Mouse (Mus musculus): ENCODE measurements around the gene Bod1. TPM values are rescaled to one million over a fixed set of nuclear protein-coding genes. Genes with fewer than 3 reads are reported as not detected.

Gene Bod1
- total RNA-seq, 2 experiments from 2014 or later, result 1.9 to 3.2 TPM

DNA sequence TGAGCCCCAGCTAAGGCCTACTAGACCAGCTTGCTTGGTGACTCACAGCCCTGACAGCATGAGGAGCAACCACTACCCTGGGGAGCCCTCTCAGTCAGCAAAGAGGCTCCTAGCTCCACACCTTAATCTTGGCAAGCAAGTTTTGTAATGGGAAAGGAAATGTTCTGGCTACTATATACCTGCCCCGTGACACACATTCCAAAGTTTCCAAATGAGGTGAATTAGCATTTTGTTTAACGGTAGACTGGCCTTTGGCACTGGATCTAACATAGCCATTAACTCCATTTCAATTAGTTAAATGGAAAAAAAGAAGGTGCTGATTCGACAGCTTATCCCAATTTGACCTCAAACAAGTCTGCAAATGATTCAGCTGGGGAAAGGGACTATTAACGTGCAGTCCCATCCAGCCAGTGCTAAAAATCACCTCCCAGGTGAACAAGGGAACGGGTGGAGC, 1.2 kb downstream of the Bod1 start:
- ATAC-seq (replicated peaks; ENCODE audit: low FRiP score, poor library complexity, severe bottlenecking), result no peak

DNA sequence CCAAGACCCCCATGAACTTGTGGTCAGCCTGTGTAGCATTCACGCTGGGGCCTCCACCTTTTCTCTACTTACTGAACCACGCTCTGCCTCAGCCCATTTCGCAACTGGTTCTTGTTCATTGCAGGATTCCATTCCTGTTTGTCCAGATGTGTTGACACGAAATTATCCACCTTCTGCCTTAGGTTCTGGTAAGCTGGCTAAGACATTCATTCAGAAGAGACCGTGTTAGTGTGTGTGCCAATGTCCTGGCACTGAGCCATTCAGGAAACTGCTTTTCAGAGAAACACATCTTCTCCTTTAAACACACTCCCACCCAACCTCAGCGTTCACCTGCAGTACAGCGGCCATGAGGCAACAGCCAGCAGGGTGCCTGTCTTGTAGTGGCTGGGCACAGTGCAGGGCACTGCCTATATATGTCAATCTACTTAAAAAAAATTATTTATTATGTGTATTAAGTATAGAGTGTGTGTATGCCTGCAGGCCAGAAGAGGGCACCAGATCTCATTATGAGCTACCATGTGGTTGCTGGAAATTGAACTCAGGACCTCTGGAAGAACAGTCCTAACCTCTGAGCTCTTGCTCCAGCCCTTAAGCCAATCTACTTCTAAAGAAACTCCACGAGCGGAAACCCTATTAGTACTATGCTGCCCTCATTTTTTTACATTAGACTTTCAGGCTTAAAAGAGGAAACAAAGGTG, 2.4 kb downstream of the Bod1 start:
- ATAC-seq (replicated peaks; ENCODE audit: low FRiP score, poor library complexity, severe bottlenecking), result 0 out of 2 replicates have a peak, but pooled peaks have one; percentile 14

DNA sequence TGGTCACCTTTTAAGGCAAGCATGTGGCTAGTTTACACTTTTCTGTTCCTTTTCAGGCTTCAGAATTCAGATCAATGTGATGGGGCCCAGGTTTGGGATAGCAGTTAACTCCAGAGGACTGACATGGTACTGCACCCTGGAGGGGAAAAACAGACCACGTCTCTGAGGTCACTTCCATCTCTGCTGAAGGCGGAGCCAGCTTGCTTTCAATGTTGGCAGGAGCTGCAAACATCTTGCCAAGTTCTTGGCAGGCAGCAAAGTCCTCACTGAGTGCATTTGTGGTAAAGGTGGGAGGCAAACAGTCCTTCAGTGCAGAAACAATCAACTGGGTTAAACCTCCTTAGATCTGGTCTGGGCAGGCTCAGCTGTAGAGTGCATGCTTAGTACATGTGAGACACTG, 7.5 kb downstream of the Bod1 start:
- no peak for ATAC-seq (replicated peaks; ENCODE audit: low FRiP score, poor library complexity, severe bottlenecking)

DNA sequence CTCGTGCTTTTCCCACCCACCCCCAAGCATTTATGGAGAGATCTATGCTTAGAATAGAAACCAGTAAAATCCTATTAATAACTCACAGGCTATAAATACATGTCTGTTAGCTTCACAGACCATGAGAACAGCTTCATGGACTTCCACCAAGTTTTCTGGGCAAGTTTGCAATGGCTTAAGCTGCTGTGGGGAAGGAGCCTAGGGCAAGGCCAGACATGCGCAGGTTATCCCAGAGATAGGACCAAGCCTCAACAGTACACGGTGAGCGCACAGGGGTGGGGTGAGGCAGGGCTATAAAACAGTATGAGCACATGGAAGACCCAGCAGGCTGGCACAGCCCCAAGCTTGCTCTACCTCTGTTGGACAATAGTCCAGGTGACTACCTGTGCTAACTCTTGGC, 8.2 kb downstream of the Bod1 start:
- no peak for ATAC-seq (replicated peaks; ENCODE audit: low FRiP score, poor library complexity, severe bottlenecking)

DNA sequence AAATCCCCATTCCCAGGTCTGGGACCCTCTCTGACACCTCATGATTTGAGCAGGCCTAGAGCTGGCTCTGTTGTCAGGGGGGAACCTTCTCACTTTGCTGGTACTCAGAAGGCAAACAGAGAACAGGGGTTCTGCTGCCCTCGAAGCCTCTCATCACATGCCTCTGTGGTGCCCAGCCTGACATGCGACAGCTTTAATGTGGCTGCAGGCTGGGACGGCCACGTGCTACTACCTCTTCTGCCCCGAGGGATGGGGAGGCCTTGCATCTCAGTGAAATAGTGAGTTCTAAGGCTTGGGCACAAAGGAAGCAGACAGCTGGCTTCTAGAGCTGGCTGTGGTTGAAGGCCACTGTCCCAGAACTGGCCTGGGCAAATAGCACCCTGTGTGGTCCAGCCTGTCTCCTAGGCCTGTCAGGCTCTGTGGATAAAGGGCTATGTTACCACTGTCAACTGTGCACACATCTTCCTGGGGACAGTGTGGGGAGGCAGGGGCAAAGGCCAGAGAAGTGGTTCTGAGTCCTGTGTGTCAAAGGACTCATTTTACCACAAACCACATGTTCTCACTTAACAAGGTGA, 8.7 kb downstream of the Bod1 start:
- ATAC-seq (replicated peaks; ENCODE audit: low FRiP score, poor library complexity, severe bottlenecking), result no peak

DNA sequence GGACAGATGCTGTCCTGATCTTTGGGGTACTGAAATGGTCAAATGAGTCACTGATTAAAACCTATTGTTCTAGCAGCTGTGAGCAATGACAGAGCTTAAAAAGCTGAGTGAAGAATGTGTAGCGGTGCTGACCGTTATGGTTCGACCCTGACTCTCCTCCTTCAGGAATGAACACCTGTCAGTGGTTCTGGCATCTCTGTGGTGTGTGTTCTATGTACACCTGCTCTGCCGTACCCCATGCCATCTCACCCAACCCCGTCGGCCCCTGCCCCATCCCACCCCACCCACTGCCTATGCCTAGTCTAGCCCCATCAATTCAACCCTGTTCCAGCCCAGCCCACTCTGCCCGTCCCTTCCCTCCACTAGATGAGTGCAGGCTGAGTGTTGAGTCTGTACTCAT, 9.5 kb downstream of the Bod1 start:
- no peak for ATAC-seq (replicated peaks; ENCODE audit: low FRiP score, poor library complexity, severe bottlenecking)

DNA sequence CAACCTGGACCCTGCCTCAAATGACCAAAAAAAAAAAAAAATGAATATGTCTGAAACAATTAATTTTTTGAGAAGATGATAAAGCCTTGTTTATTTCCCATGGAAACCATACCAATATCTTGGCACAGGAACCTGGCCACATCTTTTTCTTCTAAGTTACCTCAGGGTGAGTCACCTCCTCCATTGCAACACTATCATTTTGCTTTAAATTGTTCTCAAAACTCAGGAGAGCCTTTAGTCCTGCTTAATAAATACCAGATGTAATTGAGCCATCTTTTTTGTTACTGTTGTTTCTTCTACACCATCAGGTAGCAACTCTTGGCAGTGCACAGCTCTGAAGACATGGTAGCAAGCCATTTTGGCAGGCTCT, 13.9 kb downstream of the Bod1 start:
- no peak for ATAC-seq (replicated peaks; ENCODE audit: low FRiP score, poor library complexity, severe bottlenecking)

DNA sequence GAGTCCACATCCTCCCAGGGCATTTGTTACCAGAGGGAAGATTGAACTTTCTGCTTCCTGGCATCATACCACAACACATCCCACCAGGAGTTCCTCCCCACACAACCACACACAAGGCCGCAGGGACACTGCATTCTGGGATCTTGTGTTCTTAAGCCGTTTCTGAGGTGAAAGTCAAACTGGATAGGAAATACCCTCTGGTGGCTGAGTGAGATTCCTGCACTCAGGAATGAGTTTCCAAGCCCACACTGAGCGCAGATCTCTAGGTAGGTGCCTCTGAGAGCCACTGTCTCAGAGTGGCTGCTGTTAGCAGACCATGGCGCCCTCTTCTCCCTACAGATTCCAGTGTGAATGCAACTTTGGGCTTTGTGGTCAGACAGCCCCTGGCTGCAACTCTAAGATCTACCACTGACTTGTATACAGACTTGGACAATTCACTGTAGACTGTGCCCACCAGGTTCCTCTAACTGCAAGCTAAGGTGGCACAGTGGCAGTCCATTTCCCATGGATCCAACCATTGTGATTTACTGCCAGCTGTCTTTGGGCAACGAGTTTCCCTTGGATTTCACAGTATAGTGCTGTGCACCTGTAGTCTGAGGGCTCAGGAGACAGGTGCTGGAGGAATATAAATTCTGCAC, 14.4 kb downstream of the Bod1 start:
- no peak for ATAC-seq (replicated peaks; ENCODE audit: low FRiP score, poor library complexity, severe bottlenecking)

DNA sequence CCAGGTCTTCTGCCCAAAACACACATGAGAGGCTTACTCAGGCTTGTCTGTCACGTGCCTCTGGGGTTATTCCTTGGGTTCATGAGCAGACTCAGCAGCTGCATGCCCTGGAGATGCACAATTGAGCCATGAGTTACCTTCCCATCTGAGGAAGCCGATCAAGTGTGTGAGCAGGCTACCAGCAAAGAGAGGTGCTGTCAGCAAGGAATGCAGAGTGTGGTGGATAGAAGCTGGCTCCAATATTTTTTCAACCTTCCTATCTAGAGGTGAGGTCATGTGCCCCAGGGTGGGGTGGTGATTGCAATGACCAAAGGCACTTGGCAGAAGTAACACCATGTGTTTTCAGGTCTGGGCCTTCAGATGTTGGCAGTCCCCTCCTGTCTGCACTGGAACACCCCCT, 22.2 kb downstream of the Bod1 start:
- peak; percentile 35; the same call in 1 of the 2 replicates for ATAC-seq (replicated peaks; ENCODE audit: low FRiP score, poor library complexity, severe bottlenecking)

DNA sequence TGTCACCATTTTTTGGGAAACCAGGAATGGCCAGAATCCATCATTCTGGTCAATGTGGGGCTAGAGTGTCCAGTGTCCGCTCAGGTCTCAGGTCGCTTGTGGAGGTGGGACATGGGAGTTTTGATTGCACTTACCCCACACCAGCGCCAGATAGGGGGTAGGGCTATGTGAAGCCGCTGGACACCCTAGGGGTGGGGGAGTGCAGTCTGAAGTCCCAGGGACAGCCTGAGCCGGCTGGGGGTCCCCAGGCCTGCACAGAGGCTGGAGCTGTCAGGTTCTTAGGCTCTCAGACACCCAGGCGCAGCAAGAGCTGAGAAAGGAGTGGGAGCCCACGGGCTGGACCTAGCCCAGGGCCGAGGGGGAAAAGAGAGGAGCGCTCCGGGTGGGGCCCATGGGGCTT, 24.4 kb downstream of the Bod1 start:
- ATAC-seq (replicated peaks; ENCODE audit: low FRiP score, poor library complexity, severe bottlenecking), result no peak

DNA sequence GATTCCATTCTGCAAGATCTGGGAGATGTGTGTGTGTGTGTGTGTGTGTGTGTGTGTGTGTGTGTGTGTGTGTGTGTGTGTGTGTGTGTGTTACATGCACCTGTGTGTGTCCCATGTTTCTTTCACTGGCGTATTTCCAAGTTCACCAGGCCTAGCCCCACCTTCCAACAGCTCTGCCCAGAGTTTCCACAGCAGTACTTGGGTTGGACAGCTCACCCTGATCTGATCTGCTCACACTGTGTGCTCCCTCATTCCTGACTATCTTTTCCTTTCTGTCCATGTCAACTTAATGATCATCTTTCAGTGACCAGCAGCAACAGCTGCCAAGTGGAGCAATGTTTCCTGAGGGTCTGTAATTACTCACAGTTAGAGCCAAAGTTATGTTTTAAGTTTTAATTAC, 25.1 kb downstream of the Bod1 start:
- no peak for ATAC-seq (replicated peaks; ENCODE audit: low FRiP score, poor library complexity, severe bottlenecking)

DNA sequence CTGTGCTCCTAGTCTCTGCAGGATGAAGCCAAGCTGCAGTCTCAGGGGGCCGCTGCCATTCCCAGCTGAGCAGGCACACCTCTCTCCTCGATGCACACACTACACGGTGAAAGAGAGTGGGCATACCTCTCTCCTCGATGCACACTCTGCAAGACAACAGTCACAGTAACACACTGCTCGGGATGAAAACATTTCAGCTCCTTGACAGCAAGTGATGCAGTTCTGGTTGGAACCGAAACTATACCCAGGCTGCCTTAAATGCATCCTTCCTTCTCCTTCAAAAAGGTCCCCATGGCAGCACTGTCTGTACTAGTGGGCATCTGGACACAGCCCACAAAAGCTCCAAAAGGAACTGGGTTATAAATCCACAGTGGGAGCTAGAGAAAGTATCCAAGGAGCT, 28.6 kb downstream of the Bod1 start:
- ATAC-seq (replicated peaks; ENCODE audit: low FRiP score, poor library complexity, severe bottlenecking), result no peak

DNA sequence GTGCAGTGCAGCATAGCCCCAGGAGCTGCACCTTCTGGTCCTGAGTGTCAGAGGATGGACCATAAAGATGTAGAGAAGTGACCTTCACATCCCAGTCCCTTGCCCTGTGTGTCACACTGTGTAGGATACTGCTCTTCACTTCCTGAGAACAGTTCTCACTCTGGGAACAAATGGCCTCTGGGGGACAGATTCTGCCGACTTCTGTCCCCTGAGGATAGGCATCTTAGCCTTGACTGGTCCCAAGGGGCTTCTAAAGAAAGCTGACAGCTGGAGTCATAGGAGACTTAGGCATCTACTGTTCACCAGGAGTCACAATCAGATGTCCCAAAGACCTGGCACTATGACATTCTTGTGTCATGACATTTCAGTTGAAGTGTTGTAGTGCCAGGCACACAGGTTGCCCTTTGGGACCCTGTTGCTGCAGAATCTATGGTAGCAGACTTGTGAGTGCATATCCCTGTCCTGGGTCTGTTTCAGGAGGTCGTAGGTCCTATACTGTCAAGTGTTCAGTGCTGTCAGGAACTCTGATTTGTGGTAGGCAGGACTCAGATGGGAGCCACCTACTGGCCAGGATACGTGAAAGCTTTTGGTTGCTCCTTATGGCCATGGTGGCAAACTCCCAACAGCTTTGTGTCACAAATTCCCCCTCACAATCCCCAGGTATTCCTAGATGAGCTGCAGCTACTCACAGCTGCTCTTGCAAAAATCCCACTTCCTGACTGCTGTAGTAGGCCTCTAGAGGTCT, 30.4 kb downstream of the Bod1 start:
- ATAC-seq (replicated peaks; ENCODE audit: low FRiP score, poor library complexity, severe bottlenecking), result 0 out of 2 replicates have a peak, but pooled peaks have one; percentile 36

DNA sequence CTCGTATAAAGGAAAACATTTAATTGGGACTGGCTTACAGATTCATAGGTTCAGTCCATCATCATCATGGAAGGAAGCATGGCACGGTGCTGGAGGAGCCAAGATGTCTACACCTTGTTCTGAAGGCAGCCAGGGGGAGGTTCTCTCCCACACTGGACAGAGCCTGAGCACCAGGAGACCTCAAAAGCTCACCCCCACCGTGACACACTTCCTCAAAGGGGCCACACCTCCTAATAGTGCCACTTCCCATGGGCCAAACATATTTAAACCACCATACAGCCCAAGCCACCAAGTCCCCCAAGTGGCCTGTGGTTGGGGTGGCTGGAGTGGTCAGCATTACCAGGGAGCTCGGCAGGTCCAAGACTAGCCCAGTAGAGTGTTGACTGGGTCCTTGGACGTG, 31.5 kb downstream of the Bod1 start:
- no peak for ATAC-seq (replicated peaks; ENCODE audit: low FRiP score, poor library complexity, severe bottlenecking)

DNA sequence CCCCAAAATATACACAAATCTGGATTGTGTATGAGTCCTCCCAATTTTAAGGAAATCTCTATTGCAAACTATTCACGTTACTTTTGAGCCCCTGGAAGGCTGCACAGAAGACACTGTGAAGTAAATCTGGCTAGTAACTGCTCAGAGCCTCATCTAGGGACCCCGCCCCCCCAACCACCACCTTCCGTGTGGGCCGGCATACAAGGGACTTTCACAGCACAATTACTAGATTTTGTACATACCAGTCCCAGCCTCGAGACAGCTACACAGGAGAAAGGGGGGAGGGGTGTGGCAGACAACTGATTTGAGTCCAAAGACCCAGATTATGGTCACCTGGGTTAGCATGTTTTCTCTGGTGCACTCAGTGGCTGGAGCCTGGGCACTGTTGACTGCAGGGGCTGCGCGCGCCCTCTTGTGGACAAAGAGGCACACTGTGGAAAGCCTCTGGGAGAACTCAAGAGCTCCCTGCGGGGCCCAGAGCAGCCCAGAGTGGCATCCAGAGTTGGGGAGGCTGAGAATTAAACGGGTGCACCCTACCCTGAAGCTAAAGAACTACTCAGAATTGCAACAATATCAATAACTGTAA, 33.8 kb downstream of the Bod1 start:
- ATAC-seq (replicated peaks; ENCODE audit: low FRiP score, poor library complexity, severe bottlenecking), result peak; percentile 83

DNA sequence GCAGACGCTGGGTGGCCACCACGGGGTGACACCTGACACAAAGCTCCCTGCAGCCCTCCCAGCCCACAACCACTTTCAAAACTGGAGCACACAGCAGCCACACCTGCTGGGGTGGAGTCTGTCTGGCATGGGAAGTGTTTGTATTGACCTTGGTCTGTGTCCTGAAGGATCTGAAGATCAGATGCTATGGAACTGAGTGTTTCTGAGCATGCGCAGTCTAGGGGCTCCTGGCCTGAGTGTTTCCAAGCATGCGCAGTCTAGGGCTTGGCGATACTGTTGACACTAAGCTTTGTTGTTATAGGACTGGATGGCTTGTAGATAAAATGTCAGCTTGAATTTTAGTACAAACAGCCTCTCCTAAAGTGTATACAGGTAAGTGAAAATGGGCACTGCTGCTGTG, 43.0 kb downstream of the Bod1 start:
- no peak for ATAC-seq (replicated peaks; ENCODE audit: low FRiP score, poor library complexity, severe bottlenecking)

DNA sequence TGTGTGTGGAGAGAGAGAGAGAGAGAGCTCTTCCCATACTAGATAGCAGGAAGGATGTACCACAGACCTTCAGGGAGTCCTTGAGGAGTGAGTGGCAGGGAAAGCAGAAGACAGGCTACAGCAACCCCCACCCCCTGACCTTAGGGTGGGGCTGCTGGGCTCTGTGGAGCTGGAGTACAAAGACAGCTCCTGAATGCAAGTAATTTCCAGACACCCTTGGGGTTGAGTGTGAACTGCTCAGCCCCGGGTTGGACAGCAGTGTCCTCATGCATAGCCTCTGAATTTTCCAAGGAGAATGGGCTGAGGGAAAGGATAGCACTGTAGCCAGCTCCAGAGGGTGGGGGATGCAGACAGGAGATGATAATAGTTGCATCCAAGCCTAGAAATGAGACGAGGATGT, 50.9 kb downstream of the Bod1 start:
- ATAC-seq (replicated peaks; ENCODE audit: low FRiP score, poor library complexity, severe bottlenecking), result no peak

DNA sequence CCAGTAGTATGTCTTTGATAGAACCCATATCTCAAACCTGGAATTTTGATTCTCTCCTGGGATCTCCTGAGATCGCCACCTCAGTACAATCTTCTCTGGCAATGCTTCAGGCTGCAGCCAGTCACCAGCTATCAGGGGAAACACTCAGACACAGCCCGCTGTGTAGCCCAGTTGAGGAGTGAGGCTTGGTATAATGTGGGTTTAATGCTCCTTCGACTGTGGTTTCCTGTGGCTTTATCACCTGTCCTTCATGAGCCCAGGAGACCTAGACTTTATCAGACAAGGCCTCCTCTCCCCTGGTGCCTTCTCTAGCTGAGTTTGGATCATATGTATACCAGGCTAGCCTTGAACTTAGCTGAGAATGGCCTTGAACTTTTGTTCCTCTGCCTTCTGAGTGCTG, 53.9 kb downstream of the Bod1 start:
- no peak for ATAC-seq (replicated peaks; ENCODE audit: low FRiP score, poor library complexity, severe bottlenecking)

DNA sequence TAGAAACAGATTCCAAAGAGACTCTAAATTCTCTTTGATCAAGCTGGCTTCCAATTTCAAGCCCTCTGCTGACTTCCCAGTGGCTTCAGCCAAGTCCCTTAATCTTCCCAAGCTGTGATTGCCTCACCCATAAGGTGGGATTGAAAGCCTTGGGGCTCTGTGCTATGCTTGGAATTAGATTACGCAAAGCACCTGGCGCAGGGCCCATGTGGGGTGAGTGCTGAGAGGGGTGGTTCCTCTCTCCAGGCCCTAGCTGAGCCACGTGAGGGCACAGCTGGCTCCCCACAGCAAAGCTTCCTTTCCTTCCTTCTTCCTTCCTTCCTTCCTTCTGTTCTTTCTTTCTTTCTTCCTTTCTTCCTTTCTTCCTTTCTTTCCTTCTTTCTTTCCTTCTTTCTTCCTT, 54.4 kb downstream of the Bod1 start:
- no peak for ATAC-seq (replicated peaks; ENCODE audit: low FRiP score, poor library complexity, severe bottlenecking)

DNA sequence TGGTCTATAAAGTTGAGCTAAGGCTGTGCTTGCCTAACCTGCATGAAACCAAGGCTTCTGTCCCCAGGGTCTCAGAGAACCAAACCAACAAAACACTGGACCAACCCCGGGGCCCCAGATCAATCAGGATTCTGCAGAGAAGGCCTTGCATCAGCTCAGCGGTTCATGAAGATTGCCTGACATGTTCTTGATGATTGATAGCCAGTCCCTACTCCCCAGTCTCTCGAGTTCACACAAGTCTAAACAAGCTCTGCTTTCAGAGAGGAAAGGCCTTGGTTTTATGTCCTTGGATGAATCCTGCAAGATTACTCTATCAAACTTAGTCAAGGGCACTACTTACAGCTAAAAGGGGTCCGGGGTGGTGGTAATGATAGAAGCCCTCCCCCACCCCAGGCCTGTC, 55.0 kb downstream of the Bod1 start:
- no peak for ATAC-seq (replicated peaks; ENCODE audit: low FRiP score, poor library complexity, severe bottlenecking)
